Mouse (Mus musculus) midbrain, embryonic 16.5 days (tissue): ENCODE measurements at regions not wholly inside any gene's neighbourhood (a gene's known extent, or its start where the extent isn't known, plus 50 kb on each side); places are given as distances from the start of the nearest gene placed in this dataset.
A peak's percentile ranks its signal among the peaks of the same experiment; 100 is the strongest.
"Not testable (repeated sequence)": the region's sequence is repeated elsewhere in the genome, so short reads cannot be mapped to it uniquely, and the experiment has no call there.

Experiments used
- ATAC-seq: fragments of 200-750 bp; cut with Nextera tagmentation; 2 replicates; pipeline ENCODE4 v1.8.0; 2017; ENCODE audit warnings: moderate TSS enrichment
- H3K27ac ChIP-seq: fragments of 300-500 bp; sonication (generic); 2 replicates; pipeline ENCODE4 v1.5.1; 2014; ENCODE audit warnings: mild to moderate bottlenecking, low read length, mixed read lengths
- H3K27me3 ChIP-seq: fragments of 300-500 bp; sonication (generic); 2 replicates; pipeline ENCODE4 v1.6.1; 2014; ENCODE audit warnings: low read depth, low read length, mixed read lengths; ENCODE audit not compliant: control insufficient read depth, insufficient read depth
- H3K36me3 ChIP-seq: fragments of 300-500 bp; sonication (generic); 2 replicates; pipeline ENCODE4 v1.6.1; 2014; ENCODE audit warnings: mild to moderate bottlenecking, low read length, moderate library complexity, mixed read lengths; ENCODE audit not compliant: control insufficient read depth, insufficient read depth
- H3K4me1 ChIP-seq: fragments of 300-500 bp; sonication (generic); 2 replicates; pipeline ENCODE4 v1.6.1; 2014; ENCODE audit warnings: mild to moderate bottlenecking, low read length, mixed read lengths; ENCODE audit not compliant: control insufficient read depth, insufficient read depth
- H3K4me2 ChIP-seq: fragments of 300-500 bp; sonication (generic); 2 replicates; pipeline ENCODE4 v1.6.1; 2014; ENCODE audit warnings: mild to moderate bottlenecking, low read length, mixed read lengths
- H3K4me3 ChIP-seq: fragments of 300-500 bp; sonication (generic); 2 replicates; pipeline ENCODE4 v1.5.1; 2014; ENCODE audit warnings: low read depth, mild to moderate bottlenecking, low read length, moderate library complexity, mixed read lengths
- H3K9ac ChIP-seq: fragments of 300-500 bp; sonication (generic); 2 replicates; pipeline ENCODE4 v1.6.1; 2014; ENCODE audit warnings: low read depth, low read length, mixed read lengths
- H3K9me3 ChIP-seq: fragments of 300-500 bp; sonication (generic); replicated peaks from 2 replicates; pipeline ENCODE4 v1.6.1; 2014; ENCODE audit warnings: mild to moderate bottlenecking, low read length, mixed read lengths; ENCODE audit not compliant: control insufficient read depth, poor library complexity, severe bottlenecking
- WGBS: fragments of 180-500 bp; shearing (Covaris S2); extraction: QIAGEN DNeasy Blood & Tissue Kit; methylation state at CpG from one replicate; pipeline ENCODE4 v1.1.7; 2014; 5-methylcytosine and 5-hydroxymethylcytosine counted together

DNA sequence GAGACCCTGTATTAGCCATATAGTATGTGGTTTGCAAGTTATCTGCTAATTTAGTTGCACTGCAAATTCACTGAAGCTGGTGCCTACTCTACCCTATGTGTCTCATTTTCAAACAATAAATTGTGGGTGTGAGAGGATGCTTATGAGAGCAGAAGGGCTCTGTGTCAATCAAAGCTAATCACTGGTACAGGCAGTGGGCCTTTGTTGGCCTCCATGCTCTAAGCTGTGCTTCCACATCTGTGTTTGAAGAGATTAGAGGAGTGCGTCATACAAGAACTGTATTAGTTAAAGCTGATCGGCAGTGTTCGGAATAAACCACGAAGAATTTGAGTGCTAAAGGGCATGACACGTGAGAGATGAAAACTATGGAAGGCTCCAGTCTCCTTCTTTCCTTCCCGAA is 549.6 kb upstream of the Pou3f2 start:
- peak; percentile 73 for ATAC-seq
- no peak overlapping the region; the same call in 1 of the 2 replicates for H3K27ac ChIP-seq
- H3K27me3 ChIP-seq, result no peaks in the 10 kb centered on the region
- H3K36me3 ChIP-seq, result no peaks in the 10 kb centered on the region
- no peak overlapping the region for H3K9ac ChIP-seq
- H3K4me2 ChIP-seq, result no peak overlapping the region
- WGBS, result 15% methylated on average over 6 of the region's 6 CpGs
- H3K9me3 ChIP-seq, result no peaks in the 10 kb centered on the region
- no peak overlapping the region for H3K4me3 ChIP-seq
- H3K4me1 ChIP-seq, result peaks cover 2% of the 10 kb centered on the region; the same call in 1 of the 2 replicates

DNA sequence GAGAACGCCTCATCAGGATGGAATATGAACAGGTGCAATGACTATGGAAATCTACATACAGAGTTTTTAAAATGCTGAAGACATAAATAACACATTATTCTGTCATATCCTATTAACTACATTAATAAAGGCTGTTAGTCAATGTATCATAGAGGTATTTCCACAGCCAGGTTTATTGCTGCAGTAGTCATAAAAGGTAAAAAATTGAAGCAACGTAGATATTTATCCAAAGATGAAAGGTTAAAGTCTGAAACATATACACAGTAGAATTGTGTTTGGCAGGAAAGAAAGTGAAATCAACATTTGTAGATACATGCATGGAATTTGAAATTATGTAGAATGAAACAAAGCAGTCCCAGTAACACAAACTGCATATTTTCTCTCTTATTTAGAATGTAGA is 543.1 kb upstream of the Pou3f2 start:
- ATAC-seq, result no peak
- Histone ChIP-seq H3K27ac (no peak overlapping the region), H3K4me3 (no peak overlapping the region), H3K9me3 (no peaks in the 10 kb centered on the region), H3K27me3 (no peaks in the 10 kb centered on the region), H3K4me1 (no peaks in the 10 kb centered on the region), H3K36me3 (no peaks in the 10 kb centered on the region), H3K4me2 (no peak overlapping the region), H3K9ac (no peak overlapping the region)
- 87% methylated on average over 2 of the region's 2 CpGs for WGBS

DNA sequence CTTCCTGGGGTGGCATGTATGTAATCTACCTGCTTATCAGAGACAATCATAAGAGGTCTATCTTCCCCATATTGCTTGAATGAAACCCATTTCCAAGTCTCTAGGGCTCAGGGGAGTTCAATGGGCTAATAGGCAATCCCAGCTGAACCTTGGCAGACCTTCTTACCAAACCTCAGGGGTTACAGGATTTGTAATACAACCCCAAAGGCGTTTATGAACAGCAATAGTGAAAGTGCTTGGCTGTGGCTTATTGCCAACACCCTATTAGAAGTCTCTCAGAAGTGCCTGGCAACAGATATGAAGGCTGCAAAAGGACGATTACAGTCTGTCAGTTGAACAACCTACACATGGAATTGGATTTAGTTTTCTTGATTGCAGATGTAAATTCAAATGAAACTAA is 534.0 kb upstream of the Pou3f2 start:
- Histone ChIP-seq H3K4me2 (no peak overlapping the region), H3K27ac (no peak overlapping the region), H3K9me3 (no peaks in the 10 kb centered on the region), H3K27me3 (no peaks in the 10 kb centered on the region), H3K4me3 (no peak overlapping the region), H3K9ac (no peak overlapping the region), H3K4me1 (no peaks in the 10 kb centered on the region), H3K36me3 (no peaks in the 10 kb centered on the region)
- ATAC-seq, result no peak
- WGBS, result 54% methylated on average over 2 of the region's 2 CpGs

DNA sequence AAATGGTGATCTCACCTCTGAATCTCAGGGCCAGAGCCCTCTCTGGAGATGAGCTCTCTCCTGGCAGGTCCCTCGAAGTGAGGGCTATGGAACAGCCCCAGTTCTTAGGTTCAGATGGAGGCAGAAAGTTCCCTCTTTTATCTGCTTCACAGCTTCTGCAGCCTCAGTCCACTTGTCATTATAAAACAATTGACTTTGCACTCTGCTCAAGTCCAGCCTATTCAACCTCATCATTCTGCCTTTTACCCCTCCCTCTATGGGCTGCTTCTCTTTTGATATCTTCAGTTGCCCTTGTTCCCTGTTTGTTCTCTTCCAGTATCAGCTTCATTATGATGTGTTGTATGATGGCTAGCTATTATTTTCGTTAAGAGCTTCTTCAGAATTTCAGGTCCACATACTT is 522.2 kb upstream of the Pou3f2 start:
- H3K4me2 ChIP-seq, result no peak overlapping the region
- H3K4me3 ChIP-seq, result no peak overlapping the region
- no peaks in the 10 kb centered on the region for H3K4me1 ChIP-seq
- ATAC-seq, result no peak
- H3K27ac ChIP-seq, result no peak overlapping the region
- WGBS, result 72% methylated on average over 2 of the region's 2 CpGs
- no peak overlapping the region for H3K9ac ChIP-seq
- H3K36me3 ChIP-seq, result no peaks in the 10 kb centered on the region
- H3K9me3 ChIP-seq, result no peaks in the 10 kb centered on the region
- H3K27me3 ChIP-seq, result no peaks in the 10 kb centered on the region

DNA sequence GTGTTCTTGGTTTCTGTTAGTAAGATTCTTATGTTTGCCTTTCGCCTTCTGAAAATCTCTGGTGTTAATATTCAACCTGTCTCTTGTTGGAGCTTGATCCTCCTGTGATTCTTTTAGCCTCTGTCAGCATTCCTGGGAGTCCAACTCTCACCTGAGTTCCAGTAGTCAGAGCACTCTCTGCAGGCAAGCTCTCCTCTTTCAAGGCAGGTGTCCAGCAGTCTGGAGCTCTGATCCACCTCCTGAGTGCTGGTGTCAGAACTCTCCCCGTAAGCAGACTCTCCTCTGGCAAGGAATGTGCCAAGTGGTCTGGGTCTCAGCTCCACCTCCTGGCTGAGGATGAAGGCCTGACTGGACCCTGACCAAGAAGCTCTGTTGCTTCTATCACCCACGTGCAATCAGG is 521.0 kb upstream of the Pou3f2 start:
- not testable (repeated sequence) for H3K36me3 ChIP-seq, H3K27ac ChIP-seq, H3K27me3 ChIP-seq, ATAC-seq, H3K4me2 ChIP-seq, H3K4me3 ChIP-seq, H3K9ac ChIP-seq, H3K9me3 ChIP-seq, H3K4me1 ChIP-seq
- WGBS, result 88% methylated on average over 3 of the region's 3 CpGs

DNA sequence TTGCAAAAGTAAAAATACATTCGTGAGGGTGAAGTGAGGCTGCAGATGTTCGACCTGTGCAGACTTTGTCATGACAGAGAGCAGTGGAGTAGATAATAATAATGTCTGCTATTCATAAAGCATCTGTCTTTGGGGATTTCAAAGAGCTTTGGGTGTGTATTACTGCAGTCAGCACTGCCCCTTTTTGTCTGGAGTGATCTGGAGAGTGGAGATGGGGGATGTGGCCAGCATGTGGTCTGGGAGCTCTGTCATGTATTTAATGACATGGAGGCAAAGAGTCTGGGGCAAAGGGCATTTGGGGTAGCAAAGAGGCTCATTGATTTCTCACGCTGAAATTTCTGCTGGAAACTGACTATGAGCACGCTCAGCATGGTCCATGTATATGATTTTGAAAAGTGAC is 510.8 kb upstream of the Pou3f2 start:
- ATAC-seq, result no peak
- H3K9me3 ChIP-seq, result no peaks in the 10 kb centered on the region
- no peak overlapping the region for H3K4me3 ChIP-seq
- no peaks in the 10 kb centered on the region for H3K36me3 ChIP-seq
- no peak overlapping the region for H3K27ac ChIP-seq
- no peak overlapping the region for H3K4me2 ChIP-seq
- no peaks in the 10 kb centered on the region for H3K27me3 ChIP-seq
- 20% methylated on average over 4 of the region's 4 CpGs for WGBS
- peaks cover 3% of the 10 kb centered on the region; the same call in 1 of the 2 replicates for H3K4me1 ChIP-seq
- no peak overlapping the region for H3K9ac ChIP-seq

DNA sequence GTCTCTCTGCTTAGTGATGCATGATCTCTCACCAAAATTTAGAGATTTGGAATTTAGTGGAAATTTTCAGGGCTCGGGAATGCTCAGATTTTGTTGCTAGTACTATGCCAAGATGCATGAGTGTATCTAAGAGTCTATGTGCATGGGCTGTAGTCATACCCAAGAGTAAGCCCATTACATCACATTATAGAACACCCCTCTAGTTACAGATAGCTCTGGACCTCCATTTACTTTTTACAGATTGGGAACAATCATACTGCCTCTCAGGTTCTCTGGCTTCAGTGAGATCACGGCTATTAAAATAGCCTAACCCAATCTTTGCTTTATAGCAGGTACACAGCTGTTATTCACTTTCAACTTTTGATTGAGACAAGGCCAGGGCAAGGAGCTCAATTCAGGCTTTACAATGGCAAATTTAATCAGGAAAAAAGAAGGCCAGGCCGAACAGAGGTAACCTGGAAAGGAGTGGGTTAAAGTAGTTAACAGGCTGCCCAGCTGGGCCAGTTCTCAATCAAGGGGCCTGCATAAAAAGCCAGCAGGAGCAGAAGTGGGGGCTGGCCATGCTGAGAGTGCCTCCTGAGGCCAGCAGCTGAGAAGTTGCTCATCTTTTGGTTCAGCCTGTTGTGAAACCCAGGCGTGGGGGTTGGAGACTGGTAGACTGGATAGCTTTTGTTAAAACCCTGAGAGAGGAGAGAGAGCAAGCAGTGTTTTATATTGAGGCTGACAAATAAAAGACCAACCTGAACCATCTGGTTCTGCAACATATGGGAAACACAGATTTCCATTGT is 509.2 kb upstream of the Pou3f2 start:
- Histone ChIP-seq H3K36me3 (no peaks in the 10 kb centered on the region), H3K4me3 (no peak overlapping the region), H3K9ac (no peak overlapping the region), H3K4me1 (peaks cover 3% of the 10 kb centered on the region; the same call in 1 of the 2 replicates), H3K4me2 (no peak overlapping the region), H3K27me3 (no peaks in the 10 kb centered on the region), H3K9me3 (no peaks in the 10 kb centered on the region), H3K27ac (no peak overlapping the region)
- ATAC-seq, result no peak
- WGBS, result 36% methylated on average over 4 of the region's 4 CpGs

DNA sequence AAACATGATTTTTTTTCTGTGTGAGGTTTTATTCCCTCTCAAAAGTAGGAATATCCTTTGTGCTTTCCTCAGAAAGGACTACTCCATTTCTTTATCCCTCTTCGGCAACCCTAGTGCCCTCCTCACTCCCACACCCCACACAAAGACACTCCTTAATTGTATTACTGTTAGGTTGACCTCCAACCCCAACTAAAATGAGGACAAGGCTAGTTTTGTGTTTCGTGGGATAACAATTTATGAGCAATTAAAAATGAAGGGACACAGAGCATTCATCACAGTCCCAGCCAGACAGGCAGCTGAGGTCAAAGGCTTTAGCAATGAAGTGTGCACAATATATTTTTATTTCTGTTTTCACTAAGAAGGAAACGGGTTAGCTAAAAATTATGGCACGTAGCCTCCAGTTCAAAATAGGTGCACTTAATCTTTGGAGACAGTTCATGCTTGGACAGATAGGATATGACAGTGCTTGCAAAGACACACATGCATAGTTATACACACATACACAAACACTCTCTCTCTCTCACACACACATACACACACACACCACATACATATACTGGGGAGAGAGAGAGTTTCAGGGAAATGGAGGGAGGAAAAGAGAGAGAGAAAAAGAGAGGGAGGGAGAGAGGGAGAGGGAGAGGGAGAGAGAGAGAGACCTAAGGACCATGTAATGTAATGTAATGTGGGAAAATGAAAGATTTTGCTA is 498.8 kb upstream of the Pou3f2 start:
- Histone ChIP-seq H3K4me1 (no peaks in the 10 kb centered on the region), H3K27me3 (no peaks in the 10 kb centered on the region), H3K4me2 (no peak overlapping the region), H3K27ac (no peak overlapping the region), H3K9me3 (no peaks in the 10 kb centered on the region), H3K36me3 (no peaks in the 10 kb centered on the region), H3K9ac (no peak overlapping the region), H3K4me3 (no peak overlapping the region)
- ATAC-seq, result no peak
- WGBS, result 36% methylated on average over 4 of the region's 4 CpGs

DNA sequence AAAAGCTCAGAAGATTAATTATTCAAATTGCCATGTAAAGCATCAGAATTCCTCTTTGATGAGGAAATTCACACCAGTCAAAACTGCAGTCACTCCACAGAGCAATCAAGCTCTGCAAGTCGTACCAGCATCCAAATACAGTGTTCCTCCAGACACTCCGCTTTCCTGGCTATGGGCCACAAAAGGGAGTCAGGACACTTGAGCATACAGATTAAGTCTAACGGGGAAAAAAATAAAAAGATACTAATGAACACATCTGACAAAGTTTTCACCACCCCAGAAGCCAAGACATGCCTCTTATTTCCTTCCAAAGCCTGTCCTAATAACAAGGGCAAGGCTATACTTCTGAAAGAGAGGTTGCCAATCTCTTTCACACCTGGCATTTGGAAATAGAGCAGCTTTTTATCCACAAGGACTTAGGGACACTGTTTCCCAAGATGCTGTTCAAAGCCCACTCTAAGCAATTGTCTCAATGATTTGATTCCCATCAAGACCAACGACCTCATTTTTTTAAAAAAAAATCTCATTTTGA is 485.5 kb upstream of the Pou3f2 start:
- Histone ChIP-seq H3K9ac (no peak overlapping the region), H3K27me3 (no peaks in the 10 kb centered on the region), H3K4me1 (peaks cover 13% of the 10 kb centered on the region), H3K36me3 (no peaks in the 10 kb centered on the region), H3K9me3 (no peaks in the 10 kb centered on the region), H3K4me3 (no peak overlapping the region), H3K4me2 (no peak overlapping the region), H3K27ac (no peak overlapping the region)
- ATAC-seq, result peak; percentile 57; the same call in 1 of the 2 replicates
- 29% methylated on average over 4 of the region's 4 CpGs for WGBS
